Mouse (Mus musculus): ENCODE results near the gene Rph3al. TPM values are rescaled to one million over a fixed set of nuclear protein-coding genes. Genes with fewer than 3 reads are reported as not detected.

Rph3al gene
- polyA plus RNA-seq, 1 experiment from 2014 or later, result 11.2 TPM

- Histone ChIP-seq H3K4me1 (replicated peaks; ENCODE audit: control insufficient read depth, insufficient read depth) (0 out of 2 replicates have a peak, but pooled peaks cover 2% of the 10 kb centered on the region), H3K4me3 (ENCODE audit: low read depth, low read length) (peak overlapping the region; percentile 60), H3K9me3 (ENCODE audit: control insufficient read depth, low read length) (no peaks in the 10 kb centered on the region), H3K9ac (ENCODE audit: low read length) (peak overlapping the region; percentile 63), H3K4me2 (replicated peaks; ENCODE audit: low read depth) (peak overlapping the region; percentile 90), H3K27ac (replicated peaks) (peak overlapping the region; percentile 87), H3K27me3 (ENCODE audit: control insufficient read depth, insufficient read depth, low read length) (no peaks in the 10 kb centered on the region), H3K36me3 (ENCODE audit: control insufficient read depth, insufficient read depth, low read length) (no peaks in the 10 kb centered on the region)
- WGBS, result under 1% methylated on average over 89 of the region's 90 CpGs
- DNase-seq (ENCODE audit: low spot score) (peak; percentile 92), ATAC-seq (ENCODE audit: low FRiP score, low TSS enrichment) (peak; percentile 90)
- TF ChIP-seq CTCF (IDR thresholded peaks at IDR 0.05; ENCODE audit: low read depth) (peak; percentile 86), EP300 (optimal IDR thresholded peaks at IDR 0.05) (no peak)
Measured at GRCm38 (mm10) chr11:75966401-75967372, 28.5 kb upstream of the Rph3al start.

DNA sequence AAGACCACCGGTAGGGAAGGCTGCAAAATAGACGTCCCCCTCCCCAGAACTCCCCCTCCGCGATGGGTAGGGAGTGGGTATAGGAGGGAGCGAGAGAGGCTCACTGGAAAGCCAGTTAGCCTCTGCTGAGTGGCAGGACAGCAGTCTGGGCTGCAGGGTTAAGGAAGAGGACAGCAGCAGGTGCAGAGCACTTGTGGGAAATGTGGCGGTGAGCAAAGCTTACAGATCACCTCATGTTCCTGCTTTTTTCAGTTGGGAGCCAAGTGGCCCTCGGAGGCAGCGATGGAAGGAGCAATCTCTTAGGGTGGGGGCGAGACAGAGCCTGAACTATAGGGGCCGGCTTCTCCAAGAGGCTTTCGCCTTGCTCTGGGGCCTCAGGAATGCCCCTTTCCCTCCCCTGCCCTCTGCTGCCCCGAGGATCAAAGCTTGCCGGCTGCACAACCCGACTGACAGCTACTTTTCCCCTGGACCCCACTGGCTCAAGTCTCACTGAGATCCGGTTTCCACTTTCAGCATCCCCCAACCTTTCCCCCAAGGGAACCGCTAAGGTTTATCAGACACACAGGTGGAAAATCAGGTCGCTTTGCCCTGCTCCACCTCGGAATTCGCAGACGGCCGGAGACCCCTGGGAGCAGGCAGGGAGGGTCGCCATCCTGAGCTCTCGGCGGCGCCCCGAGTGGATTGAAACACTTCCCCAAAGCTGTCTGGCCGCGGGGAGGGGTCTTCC is 27.6 kb upstream of the Rph3al start:
- Histone ChIP-seq H3K9ac (ENCODE audit: low read length) (peak overlapping the region; percentile 63), H3K9me3 (ENCODE audit: control insufficient read depth, low read length) (no peaks in the 10 kb centered on the region), H3K27me3 (ENCODE audit: control insufficient read depth, insufficient read depth, low read length) (no peaks in the 10 kb centered on the region), H3K27ac (replicated peaks) (peak overlapping the region; percentile 87; the same call in 1 of the 2 replicates), H3K4me3 (ENCODE audit: low read depth, low read length) (peak overlapping the region; percentile 60), H3K4me2 (replicated peaks; ENCODE audit: low read depth) (peak overlapping the region; percentile 90), H3K4me1 (replicated peaks; ENCODE audit: control insufficient read depth, insufficient read depth) (0 out of 2 replicates have a peak, but pooled peaks cover 2% of the 10 kb centered on the region), H3K36me3 (ENCODE audit: control insufficient read depth, insufficient read depth, low read length) (no peaks in the 10 kb centered on the region)
- 20% methylated on average over 28 of the region's 28 CpGs for WGBS
- TF ChIP-seq CTCF (IDR thresholded peaks at IDR 0.05; ENCODE audit: low read depth), result no peak
- no peak for TF ChIP-seq EP300 (optimal IDR thresholded peaks at IDR 0.05)
- DNase-seq (ENCODE audit: low spot score) (peak; percentile 49), ATAC-seq (ENCODE audit: low FRiP score, low TSS enrichment) (no peak)

GRCm38 (mm10) chr11:75964476-75964730 is 26.2 kb upstream of the Rph3al start:
- WGBS, result 56% methylated on average over 4 of the region's 4 CpGs
- Histone ChIP-seq H3K9ac (ENCODE audit: low read length) (no peak overlapping the region), H3K9me3 (ENCODE audit: control insufficient read depth, low read length) (no peaks in the 10 kb centered on the region), H3K27me3 (ENCODE audit: control insufficient read depth, insufficient read depth, low read length) (no peaks in the 10 kb centered on the region), H3K4me3 (ENCODE audit: low read depth, low read length) (no peak overlapping the region), H3K36me3 (ENCODE audit: control insufficient read depth, insufficient read depth, low read length) (no peaks in the 10 kb centered on the region), H3K4me1 (replicated peaks; ENCODE audit: control insufficient read depth, insufficient read depth) (0 out of 2 replicates have a peak, but pooled peaks cover 2% of the 10 kb centered on the region), H3K27ac (replicated peaks) (no peak overlapping the region), H3K4me2 (replicated peaks; ENCODE audit: low read depth) (no peak overlapping the region)
- DNase-seq (ENCODE audit: low spot score), result no peak
- TF ChIP-seq EP300 (optimal IDR thresholded peaks at IDR 0.05) (no peak), CTCF (IDR thresholded peaks at IDR 0.05; ENCODE audit: low read depth) (no peak)
- ATAC-seq (ENCODE audit: low FRiP score, low TSS enrichment), result no peak

GRCm38 (mm10) chr11:75963730-75964475 is 25.7 kb upstream of the Rph3al start:
- Histone ChIP-seq H3K4me1 (replicated peaks; ENCODE audit: control insufficient read depth, insufficient read depth) (0 out of 2 replicates have a peak, but pooled peaks cover 2% of the 10 kb centered on the region), H3K27ac (replicated peaks) (no peak overlapping the region), H3K36me3 (ENCODE audit: control insufficient read depth, insufficient read depth, low read length) (no peaks in the 10 kb centered on the region), H3K4me2 (replicated peaks; ENCODE audit: low read depth) (no peak overlapping the region), H3K27me3 (ENCODE audit: control insufficient read depth, insufficient read depth, low read length) (no peaks in the 10 kb centered on the region), H3K9ac (ENCODE audit: low read length) (no peak overlapping the region), H3K4me3 (ENCODE audit: low read depth, low read length) (no peak overlapping the region), H3K9me3 (ENCODE audit: control insufficient read depth, low read length) (no peaks in the 10 kb centered on the region)
- 42% methylated on average over 11 of the region's 11 CpGs for WGBS
- TF ChIP-seq EP300 (optimal IDR thresholded peaks at IDR 0.05) (no peak), CTCF (IDR thresholded peaks at IDR 0.05; ENCODE audit: low read depth) (no peak)
- peak; percentile 17 for DNase-seq (ENCODE audit: low spot score)
- ATAC-seq (ENCODE audit: low FRiP score, low TSS enrichment), result no peak

- H3K36me3 ChIP-seq (ENCODE audit: control insufficient read depth, insufficient read depth, low read length), result no peaks in the 10 kb centered on the region
- no peak for TF ChIP-seq EP300 (optimal IDR thresholded peaks at IDR 0.05)
- TF ChIP-seq CTCF (IDR thresholded peaks at IDR 0.05; ENCODE audit: low read depth), result no peak
- H3K4me3 ChIP-seq (ENCODE audit: low read depth, low read length), result no peak overlapping the region
- 0 out of 2 replicates have a peak, but pooled peaks cover 2% of the 10 kb centered on the region for H3K4me1 ChIP-seq (replicated peaks; ENCODE audit: control insufficient read depth, insufficient read depth)
- H3K9me3 ChIP-seq (ENCODE audit: control insufficient read depth, low read length), result no peaks in the 10 kb centered on the region
- 83% methylated on average over 7 of the region's 7 CpGs for WGBS
- ATAC-seq (ENCODE audit: low FRiP score, low TSS enrichment) (no peak), DNase-seq (ENCODE audit: low spot score) (no peak)
- H3K27ac ChIP-seq (replicated peaks), result no peak overlapping the region
- H3K4me2 ChIP-seq (replicated peaks; ENCODE audit: low read depth), result no peak overlapping the region
- no peak overlapping the region for H3K9ac ChIP-seq (ENCODE audit: low read length)
- no peaks in the 10 kb centered on the region for H3K27me3 ChIP-seq (ENCODE audit: control insufficient read depth, insufficient read depth, low read length)
Measured at GRCm38 (mm10) chr11:75961782-75962181, 23.6 kb upstream of the Rph3al start.
